Mouse (Mus musculus) cerebellum, postnatal 25 days (tissue): ENCODE measurements at regions not wholly inside any gene's neighbourhood (a gene's known extent, or its start where the extent isn't known, plus 50 kb on each side); places are given as distances from the start of the nearest gene placed in this dataset.

Experiments
- DNase-seq, 2 experiments: peaks; one replicate each; pipeline ENCODE4 v3.0.0; 2021; ENCODE audit warnings: mixed read lengths in 2 of 2

- no peak for DNase-seq
Observed at GRCm38 (mm10) chr9:74021339-74021738, 52.6 kb upstream of the Unc13c start.

GRCm38 (mm10) chr9:74023922-74024321 is 55.2 kb upstream of the Unc13c start:
- DNase-seq, result no peak

- DNase-seq, result no peak
Observed at GRCm38 (mm10) chr9:74026131-74026530, 57.4 kb upstream of the Unc13c start.

DNA sequence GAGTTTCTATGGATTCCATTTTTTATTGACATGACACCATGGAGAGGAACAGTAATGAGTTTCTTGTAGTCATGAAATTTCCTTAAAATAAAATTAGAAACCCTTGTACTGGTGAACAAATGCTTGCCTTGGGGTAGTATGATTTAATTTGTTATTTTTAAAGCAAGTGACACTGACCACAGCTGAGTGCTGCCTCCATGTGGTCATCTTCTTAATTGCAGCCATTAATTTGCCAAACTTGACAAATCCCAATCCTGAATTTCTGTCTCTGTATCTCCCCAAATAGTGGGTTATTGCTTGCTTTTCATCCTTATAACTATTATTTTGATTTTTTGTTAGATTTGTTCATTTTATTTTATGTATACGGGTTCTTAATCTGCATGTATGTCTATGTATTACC is 59.7 kb upstream of the Unc13c start:
- DNase-seq, result peak in 1 of 2 experiments; percentile 59

GRCm38 (mm10) chr9:74045936-74046335 is 64.2 kb upstream of the Wdr72 start:
- peak in 1 of 2 experiments; percentile 12 for DNase-seq

DNA sequence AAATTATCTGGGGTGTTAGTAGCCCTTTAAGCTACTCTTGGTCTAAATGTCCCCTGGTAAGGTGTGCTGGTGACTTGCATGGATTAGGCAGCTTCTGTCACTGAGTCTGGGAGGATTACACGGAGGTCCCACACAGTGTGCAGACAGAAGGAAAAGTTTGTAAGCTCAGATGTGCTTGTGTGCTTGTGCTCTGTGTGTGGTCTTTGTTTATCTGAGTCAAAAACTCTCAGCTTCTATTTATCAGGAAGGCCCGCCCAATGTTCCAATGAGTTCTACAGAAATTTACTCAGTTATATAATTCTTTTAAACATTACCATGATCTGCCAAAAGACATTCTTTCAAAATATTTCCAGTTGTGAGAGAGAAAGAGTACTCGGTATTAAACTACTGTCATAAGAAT is 60.4 kb upstream of the Wdr72 start:
- no peak for DNase-seq

DNA sequence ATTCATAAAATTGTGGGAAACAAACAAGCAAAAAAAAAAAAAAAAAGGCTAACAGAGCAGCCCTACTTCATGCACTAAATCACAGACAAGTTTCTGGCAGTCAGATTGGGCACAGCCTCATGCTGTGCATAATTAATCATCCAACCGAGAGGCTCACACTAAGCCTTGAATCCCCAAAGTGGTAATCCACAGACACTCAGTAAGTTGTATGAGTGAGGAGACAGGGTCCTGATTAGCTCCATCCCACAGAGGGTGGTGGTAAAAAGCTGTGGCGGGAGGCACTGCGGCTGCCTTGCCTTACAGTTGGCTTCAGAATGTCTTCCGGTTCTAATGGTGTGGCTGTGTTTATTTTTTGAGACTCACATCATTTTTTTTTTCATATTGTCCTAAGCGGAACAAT is 53.4 kb upstream of the Wdr72 start:
- DNase-seq, result peak in 1 of 2 experiments; percentile 6

GRCm38 (mm10) chr9:74057476-74058076 is 52.6 kb upstream of the Wdr72 start:
- DNase-seq, result no peak

- DNase-seq, result no peak
Observed at GRCm38 (mm10) chr9:74058269-74058871, 51.8 kb upstream of the Wdr72 start.
